Mouse (Mus musculus): ENCODE measurements around the gene Kif26b. TPM values are rescaled to one million over a fixed set of nuclear protein-coding genes. Genes with fewer than 3 reads are reported as not detected.

The Kif26b gene
- polyA plus RNA-seq, 1 experiment = not detected

DNA sequence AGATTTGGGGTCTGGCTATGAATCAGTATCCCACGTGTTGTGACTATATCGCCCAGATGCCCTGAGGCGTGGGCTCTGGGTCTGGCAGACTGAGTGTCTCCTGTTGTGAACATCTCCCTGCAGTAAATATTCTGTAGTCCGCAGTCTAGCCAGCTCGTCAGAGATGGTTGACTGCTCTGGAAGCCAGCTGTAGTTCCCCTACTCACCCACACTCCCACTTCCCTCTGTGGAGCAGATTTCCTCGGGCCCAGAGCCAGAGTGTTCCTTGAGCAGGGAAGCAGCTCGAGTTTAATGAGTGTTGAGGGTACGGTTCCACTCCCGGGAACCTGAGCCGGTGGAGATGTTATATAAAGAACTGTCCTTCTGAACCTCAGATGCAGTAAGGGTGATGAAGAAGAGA is 154.7 kb downstream of the Kif26b start:
- Histone ChIP-seq H3K27ac (ENCODE audit: control insufficient read depth, insufficient read depth, low read depth, low read length, poor library complexity) (no peak overlapping the region), H3K4me1 (ENCODE audit: control insufficient read depth, insufficient read depth, low read length) (no peaks in the 10 kb centered on the region), H3K4me3 (replicated peaks; ENCODE audit: control insufficient read depth, low read depth, low read length) (no peak overlapping the region)
- TF ChIP-seq CTCF (IDR thresholded peaks at IDR 0.05; ENCODE audit: control insufficient read depth, insufficient read depth, low read length) = no peak
- TF ChIP-seq POLR2A (IDR thresholded peaks at IDR 0.05; ENCODE audit: borderline replicate concordance, control insufficient read depth, low read depth, low read length) = no peak
- WGBS = 74% methylated on average over 10 of the region's 10 CpGs

DNA sequence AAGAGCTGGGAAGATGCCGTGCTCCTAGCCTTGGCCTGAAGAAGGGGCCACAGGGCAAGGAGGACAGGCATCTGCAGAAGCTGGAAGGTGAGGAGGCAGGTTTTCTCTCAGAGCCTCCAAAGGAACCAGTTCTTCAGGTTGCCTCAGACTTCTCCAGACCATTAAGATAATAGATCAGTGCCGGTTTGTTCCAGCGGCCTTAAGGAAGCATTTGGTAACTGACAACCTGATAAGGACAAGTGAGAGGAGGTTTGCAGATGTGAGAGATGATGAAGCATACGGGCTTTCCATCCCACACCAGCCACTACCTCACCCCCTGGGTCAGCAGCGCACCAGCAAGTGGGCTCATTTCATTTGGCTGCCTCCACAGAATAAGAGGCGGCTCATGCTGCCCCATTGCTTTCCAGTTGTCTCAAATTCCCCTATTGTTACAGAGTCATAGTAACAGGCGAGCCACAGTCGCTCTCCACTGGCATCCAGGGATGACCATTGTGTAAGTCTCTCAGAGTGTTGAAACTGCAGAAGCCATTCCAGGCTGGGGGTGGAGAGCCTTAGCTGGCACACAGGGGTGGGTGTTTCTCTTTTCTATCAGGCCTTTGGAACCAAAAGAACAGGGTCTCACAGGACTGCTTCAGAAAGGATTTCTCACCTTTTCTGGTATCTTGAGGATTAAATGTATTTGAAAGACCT is 156.2 kb downstream of the Kif26b start:
- Histone ChIP-seq H3K27ac (ENCODE audit: control insufficient read depth, insufficient read depth, low read depth, low read length, poor library complexity) (no peak overlapping the region), H3K4me3 (replicated peaks; ENCODE audit: control insufficient read depth, low read depth, low read length) (no peak overlapping the region), H3K4me1 (ENCODE audit: control insufficient read depth, insufficient read depth, low read length) (no peaks in the 10 kb centered on the region)
- TF ChIP-seq POLR2A (IDR thresholded peaks at IDR 0.05; ENCODE audit: borderline replicate concordance, control insufficient read depth, low read depth, low read length) (no peak), CTCF (IDR thresholded peaks at IDR 0.05; ENCODE audit: control insufficient read depth, insufficient read depth, low read length) (no peak)
- 71% methylated on average over 8 of the region's 8 CpGs for WGBS

DNA sequence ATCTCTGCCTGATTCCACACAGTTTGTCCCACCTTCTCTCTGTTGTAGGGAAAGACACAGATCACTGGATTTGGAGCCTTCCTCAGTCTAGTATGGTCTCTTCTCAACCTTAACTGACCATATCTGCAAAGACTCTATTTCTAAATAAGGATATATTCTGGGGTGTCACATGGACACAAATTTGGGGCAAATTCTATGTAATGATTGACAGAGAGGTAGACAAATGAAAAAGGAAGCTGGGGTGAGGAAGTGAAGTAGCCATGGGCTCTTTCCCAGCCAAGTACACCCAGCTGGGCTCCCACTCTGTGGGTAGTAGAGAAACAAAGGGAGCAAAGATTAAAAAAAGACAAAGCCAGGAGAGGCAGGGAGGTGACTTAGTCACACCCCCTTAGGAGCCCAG is 158.0 kb downstream of the Kif26b start:
- no peak overlapping the region for H3K4me3 ChIP-seq (replicated peaks; ENCODE audit: control insufficient read depth, low read depth, low read length)
- no peaks in the 10 kb centered on the region for H3K4me1 ChIP-seq (ENCODE audit: control insufficient read depth, insufficient read depth, low read length)
- no peak for TF ChIP-seq CTCF (IDR thresholded peaks at IDR 0.05; ENCODE audit: control insufficient read depth, insufficient read depth, low read length)
- TF ChIP-seq POLR2A (IDR thresholded peaks at IDR 0.05; ENCODE audit: borderline replicate concordance, control insufficient read depth, low read depth, low read length) = no peak
- no peak overlapping the region for H3K27ac ChIP-seq (ENCODE audit: control insufficient read depth, insufficient read depth, low read depth, low read length, poor library complexity)

- Histone ChIP-seq H3K27ac (ENCODE audit: control insufficient read depth, insufficient read depth, low read depth, low read length, poor library complexity) (no peak overlapping the region), H3K4me3 (replicated peaks; ENCODE audit: control insufficient read depth, low read depth, low read length) (no peak overlapping the region), H3K4me1 (ENCODE audit: control insufficient read depth, insufficient read depth, low read length) (no peaks in the 10 kb centered on the region)
- no peak for TF ChIP-seq POLR2A (IDR thresholded peaks at IDR 0.05; ENCODE audit: borderline replicate concordance, control insufficient read depth, low read depth, low read length)
- no peak for TF ChIP-seq CTCF (IDR thresholded peaks at IDR 0.05; ENCODE audit: control insufficient read depth, insufficient read depth, low read length)
- WGBS = 58% methylated on average over 4 of the region's 4 CpGs
Measured at GRCm38 (mm10) chr1:178689512-178689911, 160.6 kb downstream of the Kif26b start.

DNA sequence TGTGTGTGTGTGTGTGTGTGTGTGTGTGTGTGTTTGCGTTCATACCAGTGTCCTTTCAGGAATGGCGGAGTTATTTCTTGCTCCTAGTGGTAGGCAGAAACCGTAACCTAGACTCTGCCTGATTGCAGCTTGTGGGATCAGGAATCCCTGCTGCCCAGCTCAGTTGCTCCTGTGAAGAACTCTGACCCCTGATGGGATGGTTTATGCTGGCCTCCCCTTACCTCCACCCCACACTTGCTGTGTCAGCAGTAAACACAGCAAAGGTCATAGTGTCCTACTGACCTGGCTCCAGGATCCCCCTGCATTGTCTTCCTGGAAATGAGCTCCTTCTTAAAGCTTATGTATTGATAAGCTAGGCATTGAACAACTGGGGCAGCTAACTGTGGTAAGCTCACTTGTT is 162.8 kb downstream of the Kif26b start:
- 73% methylated on average over 3 of the region's 3 CpGs for WGBS

GRCm38 (mm10) chr1:178700102-178700501 is 171.2 kb downstream of the Kif26b start:
- Histone ChIP-seq H3K4me1 (ENCODE audit: control insufficient read depth, insufficient read depth, low read length) (no peaks in the 10 kb centered on the region), H3K27ac (ENCODE audit: control insufficient read depth, insufficient read depth, low read depth, low read length, poor library complexity) (no peak overlapping the region), H3K4me3 (replicated peaks; ENCODE audit: control insufficient read depth, low read depth, low read length) (no peak overlapping the region)
- WGBS = 79% methylated on average over 4 of the region's 4 CpGs
- TF ChIP-seq CTCF (IDR thresholded peaks at IDR 0.05; ENCODE audit: control insufficient read depth, insufficient read depth, low read length) (no peak), POLR2A (IDR thresholded peaks at IDR 0.05; ENCODE audit: borderline replicate concordance, control insufficient read depth, low read depth, low read length) (no peak)

More for the DNA sequence above, 162.8 kb downstream of the Kif26b start:
- no peak overlapping the region for H3K27ac ChIP-seq (ENCODE audit: control insufficient read depth, insufficient read depth, low read depth, low read length, poor library complexity)
- H3K4me3 ChIP-seq (replicated peaks; ENCODE audit: control insufficient read depth, low read depth, low read length) = no peak overlapping the region
- H3K4me1 ChIP-seq (ENCODE audit: control insufficient read depth, insufficient read depth, low read length) = no peaks in the 10 kb centered on the region
- TF ChIP-seq CTCF (IDR thresholded peaks at IDR 0.05; ENCODE audit: control insufficient read depth, insufficient read depth, low read length) (no peak), POLR2A (IDR thresholded peaks at IDR 0.05; ENCODE audit: borderline replicate concordance, control insufficient read depth, low read depth, low read length) (no peak)

GRCm38 (mm10) chr1:178703496-178703895 is 174.6 kb downstream of the Kif26b start:
- WGBS = 84% methylated on average over 8 of the region's 8 CpGs
- Histone ChIP-seq H3K27ac (ENCODE audit: control insufficient read depth, insufficient read depth, low read depth, low read length, poor library complexity) (no peak overlapping the region), H3K4me1 (ENCODE audit: control insufficient read depth, insufficient read depth, low read length) (no peaks in the 10 kb centered on the region; the same call in 1 of the 2 replicates), H3K4me3 (replicated peaks; ENCODE audit: control insufficient read depth, low read depth, low read length) (no peak overlapping the region)
- no peak for TF ChIP-seq CTCF (IDR thresholded peaks at IDR 0.05; ENCODE audit: control insufficient read depth, insufficient read depth, low read length)
- no peak for TF ChIP-seq POLR2A (IDR thresholded peaks at IDR 0.05; ENCODE audit: borderline replicate concordance, control insufficient read depth, low read depth, low read length)

DNA sequence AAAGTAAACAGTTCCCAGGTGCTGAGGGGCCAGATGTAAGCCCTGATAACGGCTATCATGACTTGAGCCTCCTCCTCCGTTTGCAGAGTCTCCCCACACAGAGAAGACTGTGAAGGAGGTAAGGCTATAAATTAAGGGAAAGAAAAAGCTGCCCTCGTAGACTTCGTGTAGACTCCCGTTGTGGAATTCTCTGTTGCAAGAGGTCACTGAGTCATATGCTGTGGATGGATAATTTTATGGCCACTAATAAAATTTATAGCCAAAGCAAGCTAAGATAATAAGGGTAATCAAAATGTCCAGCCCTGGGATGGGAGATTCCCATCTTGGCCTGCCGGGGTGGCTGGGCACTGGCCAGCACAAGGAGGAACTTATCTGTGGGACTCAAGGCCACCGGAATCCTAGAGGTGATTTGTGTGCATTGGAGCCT is 179.0 kb downstream of the Kif26b start:
- peaks cover 1% of the 10 kb centered on the region; the same call in 1 of the 2 replicates for H3K4me1 ChIP-seq (ENCODE audit: control insufficient read depth, insufficient read depth, low read length)
- no peak overlapping the region for H3K27ac ChIP-seq (ENCODE audit: control insufficient read depth, insufficient read depth, low read depth, low read length, poor library complexity)
- H3K4me3 ChIP-seq (replicated peaks; ENCODE audit: control insufficient read depth, low read depth, low read length) = no peak overlapping the region
- TF ChIP-seq POLR2A (IDR thresholded peaks at IDR 0.05; ENCODE audit: borderline replicate concordance, control insufficient read depth, low read depth, low read length) = no peak
- TF ChIP-seq CTCF (IDR thresholded peaks at IDR 0.05; ENCODE audit: control insufficient read depth, insufficient read depth, low read length) = no peak
- 63% methylated on average over 7 of the region's 7 CpGs for WGBS
